In genomic region chr14:59219241-59219640, GRCm38 (mm10) we compare ENCODE assay signal across 23 mouse cellular contexts. TPM values are rescaled to one million over a fixed set of nuclear protein-coding genes. Genes with fewer than 3 reads are reported as not detected.
"Had no signal": no experiment of that assay in that cellular context is flagged by ENCODE, and none has a peak within 500 bp of the region (broad histone marks: within the 10 kb centered on the region; RNA-seq: fewer than 3 reads in every experiment).

No protein-coding gene starts in this region.

- H3K27ac ChIP-seq: kidney, postnatal 0 days; layer of hippocampus, adult 2 months; limb, embryonic 13.5 days; liver, embryonic 14.5 days; macrophage; midbrain, embryonic 12.5 days; stomach, embryonic 15.5 days had no signal

- H3K4me2 ChIP-seq: limb, embryonic 13.5 days; midbrain, embryonic 12.5 days; stomach, embryonic 15.5 days had no signal

- H3K4me1 ChIP-seq: limb, embryonic 13.5 days; megakaryocyte, embryonic 14.5 days; midbrain, embryonic 12.5 days; stomach, embryonic 15.5 days had no signal

- H3K4me3 ChIP-seq: layer of hippocampus, adult 2 months; limb, embryonic 13.5 days; megakaryocyte, embryonic 14.5 days; midbrain, embryonic 12.5 days; stomach, embryonic 15.5 days had no signal

- DNase-seq: left cerebral cortex, postnatal 4 days; right cerebral cortex, postnatal 14 days; thymus, adult 2 months; thymus, postnatal 25 days had no signal

- H3K27me3 ChIP-seq: limb, embryonic 13.5 days; megakaryocyte, embryonic 14.5 days; midbrain, embryonic 12.5 days; stomach, embryonic 15.5 days had no signal

- H3K9ac ChIP-seq: limb, embryonic 13.5 days; liver, embryonic 14.5 days; midbrain, embryonic 12.5 days; stomach, embryonic 15.5 days had no signal

- H3K9me3 ChIP-seq: limb, embryonic 13.5 days; megakaryocyte, embryonic 14.5 days; midbrain, embryonic 12.5 days; stomach, embryonic 15.5 days had no signal

- ATAC-seq: inflammation-experienced regulatory T-cells, adult 6 months; intestine, postnatal 0 days had no signal

RNA-seq across cellular contexts. Expression of gene Gm5142, which starts 40.7 kb away (rescaled TPM):
- total RNA-seq: layer of hippocampus, adult 2 months; layer of hippocampus, postnatal 10 days; left cerebral cortex, adult 18-20 months; left cerebral cortex, postnatal 10 days; left cerebral cortex, postnatal 4 days; liver, adult 2 months; midbrain, postnatal 0 days had no signal
- polyA plus RNA-seq: inflammation-experienced regulatory T-cells, adult 6 months; intestine, postnatal 0 days; kidney, postnatal 0 days; limb, embryonic 13.5 days; liver, adult 2 months; liver, embryonic 14.5 days; macrophage; midbrain, embryonic 12.5 days; midbrain, postnatal 0 days; neural tube, embryonic 14.5 days; spleen, adult 2 months; stomach, embryonic 15.5 days; thymus, adult 2 months; urinary bladder, adult 2 months had no signal

RNA-seq across cellular contexts. Expression of gene Gm6904, which starts 40.8 kb away (rescaled TPM):
- total RNA-seq: layer of hippocampus, adult 2 months; layer of hippocampus, postnatal 10 days; left cerebral cortex, adult 18-20 months; left cerebral cortex, postnatal 10 days; left cerebral cortex, postnatal 4 days; midbrain, postnatal 0 days had no signal
- polyA plus RNA-seq: intestine, postnatal 0 days; kidney, postnatal 0 days; limb, embryonic 13.5 days; liver, adult 2 months; liver, embryonic 14.5 days; midbrain, embryonic 12.5 days; midbrain, postnatal 0 days; neural tube, embryonic 14.5 days; stomach, embryonic 15.5 days; testis, adult 2 months had no signal
